Mouse (Mus musculus) forebrain, embryonic 14.5 days (tissue): ENCODE results near the gene Uqcr11. TPM values are rescaled to one million over a fixed set of nuclear protein-coding genes. Genes with fewer than 3 reads are reported as not detected.
A peak's percentile ranks its signal among the peaks of the same experiment; 100 is the strongest.

Source experiments
- ATAC-seq: fragments of 200-750 bp; cut with Nextera tagmentation; 2 replicates; pipeline ENCODE4 v1.8.0; 2017; ENCODE audit warnings: mild to moderate bottlenecking, moderate library complexity
- DNase-seq: peaks from one replicate; pipeline ENCODE4 v3.0.0-alpha.2; 2015; ENCODE audit warnings: low spot score
- H3K27ac ChIP-seq: fragments of 300-500 bp; sonication (generic); 2 replicates; pipeline ENCODE4 v1.5.1; 2014; ENCODE audit warnings: low read depth, mild to moderate bottlenecking, control low read depth, low read length, moderate library complexity
- H3K27me3 ChIP-seq: fragments of 300-500 bp; sonication (generic); replicated peaks from 2 replicates; pipeline ENCODE4 v1.6.1; 2014; ENCODE audit warnings: low read length, control low read depth, mixed read lengths; ENCODE audit not compliant: control insufficient read depth, insufficient read depth
- H3K36me3 ChIP-seq: fragments of 300-500 bp; sonication (generic); 2 replicates; pipeline ENCODE4 v1.6.1; 2014; ENCODE audit warnings: low read length, control low read depth; ENCODE audit not compliant: control insufficient read depth, insufficient read depth
- H3K4me1 ChIP-seq: fragments of 300-500 bp; sonication (generic); 2 replicates; pipeline ENCODE4 v1.6.1; 2014; ENCODE audit warnings: antibody characterized with exemption, low read length, control low read depth; ENCODE audit not compliant: control insufficient read depth, insufficient read depth
- H3K4me2 ChIP-seq: fragments of 300-500 bp; sonication (generic); 2 replicates; pipeline ENCODE4 v1.6.1; 2014; ENCODE audit warnings: mild to moderate bottlenecking, control low read depth, low read length
- H3K4me3 ChIP-seq: fragments of 300-500 bp; sonication (generic); 2 replicates; pipeline ENCODE4 v1.5.1; 2014; ENCODE audit warnings: low read depth, low read length, control low read depth
- H3K9ac ChIP-seq: fragments of 300-500 bp; sonication (generic); 2 replicates; pipeline ENCODE4 v1.6.1; 2014; ENCODE audit warnings: mild to moderate bottlenecking, low read length, control low read depth, moderate library complexity
- H3K9me3 ChIP-seq: fragments of 300-500 bp; sonication (generic); replicated peaks from 2 replicates; pipeline ENCODE4 v1.6.1; 2016; ENCODE audit warnings: low read length, control low read depth, mixed read lengths; ENCODE audit not compliant: control insufficient read depth
- WGBS: fragments of 180-500 bp; shearing (Covaris S2); extraction: QIAGEN DNeasy Blood & Tissue Kit; methylation state at CpG from one replicate; pipeline ENCODE4 v1.1.7; 2014; 5-methylcytosine and 5-hydroxymethylcytosine counted together
- polyA plus RNA-seq: library from polyadenylated mRNA; unstranded; fragments of >200 nt; fragmentation: Nextera tagmentation; extraction: Ambion mirVana; gene quantifications from 2 replicates; pipeline ENCODE4 v1.2.1, GENCODE M21; 2014

The Uqcr11 gene
- polyA plus RNA-seq, 1 experiment from 2014 or later, result 893 TPM

- DNase-seq, result no peak
- no peaks in the 10 kb centered on the region for H3K36me3 ChIP-seq
- no peak overlapping the region for H3K4me3 ChIP-seq
- no peaks in the 10 kb centered on the region for H3K4me1 ChIP-seq
- H3K27me3 ChIP-seq, result 0 out of 2 replicates have a peak, but pooled peaks cover 3% of the 10 kb centered on the region
- 78% methylated on average over 8 of the region's 8 CpGs for WGBS
- no peak for ATAC-seq
- H3K27ac ChIP-seq, result no peak overlapping the region
- no peak overlapping the region for H3K9ac ChIP-seq
- H3K4me2 ChIP-seq, result no peak overlapping the region
- H3K9me3 ChIP-seq, result no peaks in the 10 kb centered on the region
These were observed 37.1 kb upstream of the Uqcr11 start for GRCm38 (mm10) chr10:80443575-80444278.

GRCm38 (mm10) chr10:80442989-80443388 lies 36.4 kb upstream of the Uqcr11 start:
- DNase-seq (no peak), ATAC-seq (no peak)
- no peaks in the 10 kb centered on the region for H3K9me3 ChIP-seq
- H3K36me3 ChIP-seq, result no peaks in the 10 kb centered on the region
- H3K27ac ChIP-seq, result no peak overlapping the region
- H3K4me1 ChIP-seq, result no peaks in the 10 kb centered on the region
- H3K4me2 ChIP-seq, result no peak overlapping the region
- H3K4me3 ChIP-seq, result no peak overlapping the region
- H3K27me3 ChIP-seq, result peaks cover 3% of the 10 kb centered on the region; the same call in 1 of the 2 replicates
- WGBS, result 58% methylated on average over 2 of the region's 2 CpGs
- no peak overlapping the region for H3K9ac ChIP-seq

- peaks cover 3% of the 10 kb centered on the region; the same call in 1 of the 2 replicates for H3K27me3 ChIP-seq
- no peak for DNase-seq
- 63% methylated on average over 8 of the region's 8 CpGs for WGBS
- H3K36me3 ChIP-seq, result no peaks in the 10 kb centered on the region
- H3K9me3 ChIP-seq, result no peaks in the 10 kb centered on the region
- H3K4me2 ChIP-seq, result no peak overlapping the region
- no peak overlapping the region for H3K4me3 ChIP-seq
- no peak overlapping the region for H3K9ac ChIP-seq
- no peak for ATAC-seq
- no peak overlapping the region for H3K27ac ChIP-seq
- H3K4me1 ChIP-seq, result no peaks in the 10 kb centered on the region
These were observed 35.0 kb upstream of the Uqcr11 start for GRCm38 (mm10) chr10:80441598-80441997.

GRCm38 (mm10) chr10:80440031-80440430 lies 33.4 kb upstream of the Uqcr11 start:
- no peak overlapping the region for H3K9ac ChIP-seq
- no peak overlapping the region for H3K27ac ChIP-seq
- ATAC-seq (no peak), DNase-seq (no peak)
- H3K4me2 ChIP-seq, result no peak overlapping the region
- H3K36me3 ChIP-seq, result no peaks in the 10 kb centered on the region
- H3K4me1 ChIP-seq, result no peaks in the 10 kb centered on the region
- no peaks in the 10 kb centered on the region; the same call in 1 of the 2 replicates for H3K27me3 ChIP-seq
- H3K9me3 ChIP-seq, result no peaks in the 10 kb centered on the region
- H3K4me3 ChIP-seq, result no peak overlapping the region

GRCm38 (mm10) chr10:80437973-80438372 lies 31.3 kb upstream of the Uqcr11 start:
- H3K4me2 ChIP-seq, result no peak overlapping the region
- no peaks in the 10 kb centered on the region; the same call in 1 of the 2 replicates for H3K27me3 ChIP-seq
- no peak for ATAC-seq
- no peak for DNase-seq
- H3K9me3 ChIP-seq, result no peaks in the 10 kb centered on the region
- H3K4me1 ChIP-seq, result no peaks in the 10 kb centered on the region
- no peaks in the 10 kb centered on the region for H3K36me3 ChIP-seq
- 81% methylated on average over 4 of the region's 4 CpGs for WGBS
- no peak overlapping the region for H3K27ac ChIP-seq
- no peak overlapping the region for H3K9ac ChIP-seq
- no peak overlapping the region for H3K4me3 ChIP-seq

- no peak for ATAC-seq
These were observed 29.6 kb upstream of the Uqcr11 start for GRCm38 (mm10) chr10:80436276-80436675.

GRCm38 (mm10) chr10:80435764-80436163 lies 29.1 kb upstream of the Uqcr11 start:
- DNase-seq (no peak), ATAC-seq (no peak)
- no peaks in the 10 kb centered on the region for H3K9me3 ChIP-seq
- no peak overlapping the region for H3K9ac ChIP-seq
- no peak overlapping the region for H3K27ac ChIP-seq
- peaks cover 5% of the 10 kb centered on the region; the same call in 1 of the 2 replicates for H3K4me1 ChIP-seq
- WGBS, result 31% methylated on average over 7 of the region's 7 CpGs
- H3K36me3 ChIP-seq, result peaks cover 5% of the 10 kb centered on the region; the same call in 1 of the 2 replicates
- no peak overlapping the region for H3K4me2 ChIP-seq
- H3K4me3 ChIP-seq, result no peak overlapping the region
- H3K27me3 ChIP-seq, result no peaks in the 10 kb centered on the region; the same call in 1 of the 2 replicates

More at GRCm38 (mm10) chr10:80436276-80436675, 29.6 kb upstream of the Uqcr11 start:
- peak; percentile 46 for DNase-seq
- Histone ChIP-seq H3K27ac (no peak overlapping the region), H3K4me1 (peaks cover 5% of the 10 kb centered on the region; the same call in 1 of the 2 replicates), H3K9ac (no peak overlapping the region), H3K4me3 (no peak overlapping the region), H3K4me2 (no peak overlapping the region), H3K9me3 (no peaks in the 10 kb centered on the region), H3K36me3 (no peaks in the 10 kb centered on the region; the same call in 1 of the 2 replicates), H3K27me3 (no peaks in the 10 kb centered on the region; the same call in 1 of the 2 replicates)
- WGBS, result 11% methylated on average over 9 of the region's 9 CpGs

- Histone ChIP-seq H3K36me3 (peaks cover 14% of the 10 kb centered on the region), H3K27ac (no peak overlapping the region), H3K4me3 (no peak overlapping the region), H3K4me2 (no peak overlapping the region), H3K9me3 (no peaks in the 10 kb centered on the region), H3K27me3 (no peaks in the 10 kb centered on the region; the same call in 1 of the 2 replicates), H3K9ac (no peak overlapping the region), H3K4me1 (peaks cover 5% of the 10 kb centered on the region; the same call in 1 of the 2 replicates)
- 82% methylated on average over 3 of the region's 3 CpGs for WGBS
- ATAC-seq (no peak), DNase-seq (no peak)
These were observed 28.2 kb upstream of the Uqcr11 start for GRCm38 (mm10) chr10:80434823-80435222.

GRCm38 (mm10) chr10:80434233-80434592 lies 27.6 kb upstream of the Uqcr11 start:
- Histone ChIP-seq H3K36me3 (peaks cover 20% of the 10 kb centered on the region), H3K4me1 (peaks cover 5% of the 10 kb centered on the region; the same call in 1 of the 2 replicates), H3K27ac (no peak overlapping the region), H3K4me3 (no peak overlapping the region; the same call in 1 of the 2 replicates), H3K9me3 (no peaks in the 10 kb centered on the region), H3K9ac (no peak overlapping the region), H3K4me2 (no peak overlapping the region), H3K27me3 (no peaks in the 10 kb centered on the region; the same call in 1 of the 2 replicates)
- ATAC-seq, result no peak; the same call in 1 of the 2 replicates
- WGBS, result 13% methylated on average over 8 of the region's 8 CpGs
- no peak for DNase-seq
